Mouse (Mus musculus) regulatory T cell (primary cell): ENCODE results near the gene Ypel2.

Source experiments
- in situ Hi-C: fragments of 300-600 bp; cut with MboI, MseI; formaldehyde crosslinking; loops from one replicate; pipeline ENCODE4 v1.15.1; 2025; ENCODE audit warnings: high pct_unique_total_duplicates

The Ypel2 gene

DNA sequence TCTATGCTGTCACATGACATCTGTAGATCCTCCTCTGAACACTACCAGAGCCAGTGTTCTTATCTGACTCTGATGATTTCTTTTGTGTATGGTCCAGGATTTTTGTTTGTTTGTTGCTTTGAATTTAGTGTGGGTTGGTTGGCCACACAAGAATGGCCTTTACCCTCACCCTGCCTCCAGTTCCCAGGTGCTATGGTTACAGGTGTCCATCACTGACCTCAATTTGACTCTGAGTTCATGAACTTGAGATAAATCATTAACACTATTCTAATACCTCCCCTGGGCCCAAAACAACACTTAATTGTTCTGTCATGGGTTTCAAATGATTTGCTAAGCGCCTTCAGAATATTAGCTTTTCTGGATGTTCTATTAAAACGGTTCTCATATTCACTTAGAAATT is 61.3 kb downstream of the Ypel2 start:
- in situ Hi-C loops, result no loop called here

DNA sequence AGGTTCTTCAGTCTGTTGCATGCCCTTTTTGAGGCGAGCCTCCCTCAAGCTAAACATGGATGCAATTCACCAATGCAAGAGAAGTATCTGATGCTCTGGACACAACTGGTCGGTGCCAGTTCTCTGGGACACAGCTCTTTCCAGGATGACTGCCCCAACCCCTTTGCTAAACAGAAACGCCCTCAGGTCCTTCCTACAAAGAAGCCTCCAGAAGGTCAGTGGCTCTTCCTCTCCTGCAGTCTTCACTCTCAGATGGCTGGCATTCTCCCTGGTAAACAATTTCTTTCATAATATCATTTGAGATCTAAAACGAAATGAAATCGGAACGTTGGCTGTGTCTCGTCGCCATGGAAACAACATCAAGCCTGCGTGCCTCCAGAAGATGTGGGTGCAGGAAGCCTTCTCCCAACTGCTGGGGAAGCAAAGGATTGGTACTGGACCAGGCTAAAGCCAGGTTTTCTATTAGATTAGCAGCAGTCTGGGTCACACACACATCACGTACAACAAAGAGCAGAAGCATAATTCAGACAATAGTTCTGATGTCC is 62.8 kb downstream of the Ypel2 start:
- in situ Hi-C loops, result no loop called here

DNA sequence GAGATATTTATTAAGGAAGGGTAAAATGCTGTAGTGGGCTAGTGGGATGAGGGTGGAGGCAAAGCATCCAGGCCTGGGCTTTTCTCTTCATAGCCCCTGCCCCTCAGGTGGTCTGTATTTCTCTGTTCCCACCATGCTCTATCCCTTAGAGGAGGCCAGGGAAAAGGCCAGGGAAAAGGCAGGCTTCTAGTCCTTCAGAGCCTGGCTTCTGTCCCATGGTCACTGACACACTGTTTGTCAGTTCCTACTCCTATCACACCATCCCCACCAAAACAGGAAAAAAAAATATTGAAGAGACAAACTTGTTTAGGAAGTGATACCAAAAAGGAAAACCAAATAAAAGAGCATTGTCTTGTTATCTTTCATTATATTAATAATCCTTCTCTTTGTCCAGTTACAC is 63.5 kb downstream of the Ypel2 start:
- in situ Hi-C loops, result no loop called here

DNA sequence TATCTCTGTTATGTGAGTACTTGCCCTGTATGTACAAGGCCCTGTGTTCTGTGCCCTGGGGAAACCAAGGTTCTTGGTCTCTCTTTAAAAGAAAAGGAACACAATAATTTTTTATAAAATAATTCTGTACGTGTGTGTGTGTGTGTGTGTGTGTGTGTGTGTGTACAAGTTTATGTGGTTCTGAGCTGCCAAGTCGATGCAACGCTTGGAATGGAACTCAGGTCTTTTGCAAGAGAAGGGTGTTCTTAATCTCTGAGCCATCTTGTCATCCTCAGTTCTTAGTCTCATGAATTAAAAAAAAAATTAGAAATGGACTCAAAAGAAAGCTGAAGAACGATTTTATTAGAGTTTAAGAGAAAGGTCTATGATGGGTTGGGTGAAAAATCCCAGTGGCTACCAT is 64.0 kb downstream of the Ypel2 start:
- in situ Hi-C loops, result no loop called here

DNA sequence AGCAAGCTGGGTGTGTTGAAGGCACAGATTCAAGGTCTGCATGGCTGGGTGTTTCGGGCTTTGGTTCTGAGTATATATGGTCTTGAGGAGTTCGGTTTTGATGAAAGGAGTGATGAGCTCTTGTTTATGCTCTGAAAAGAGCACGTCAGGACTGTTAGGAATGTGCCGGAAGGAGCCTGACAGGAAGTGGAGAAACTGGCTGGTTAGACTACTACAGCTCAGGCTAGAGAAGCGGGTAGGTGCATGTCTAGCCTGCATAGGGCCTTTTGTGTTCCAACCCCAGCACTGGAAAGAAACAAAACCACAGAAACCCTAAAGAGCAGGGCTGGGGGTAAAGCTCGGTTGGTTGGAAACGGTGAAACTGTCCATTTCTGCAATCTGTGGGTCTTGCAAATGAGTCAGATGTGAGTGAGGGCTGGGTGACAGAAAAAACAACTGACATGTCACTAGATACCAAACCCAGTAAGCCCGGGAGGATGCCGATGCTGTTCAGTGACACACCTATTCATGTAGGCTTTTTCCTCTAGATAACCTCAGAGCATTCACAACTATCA is 68.3 kb downstream of the Ypel2 start:
- in situ Hi-C loops, result no loop called here

DNA sequence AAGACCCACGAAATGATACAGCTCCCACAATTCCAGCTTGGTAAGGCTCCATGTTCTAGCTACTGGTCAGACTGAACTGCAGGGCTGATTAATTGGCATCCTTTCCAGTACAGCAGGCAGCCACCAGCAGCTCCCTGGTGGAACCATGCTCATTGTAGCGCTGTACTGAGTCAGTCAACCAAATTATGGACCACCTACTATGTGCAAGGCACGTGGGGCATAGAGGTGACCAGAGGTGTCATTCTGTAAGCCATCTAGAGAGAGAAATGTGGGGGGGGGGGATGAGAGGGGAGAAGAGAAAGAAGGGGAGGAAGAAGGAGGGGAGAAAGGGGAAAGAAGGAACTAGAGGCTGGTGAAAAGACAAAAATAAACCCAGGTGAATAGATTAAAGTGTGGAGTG is 68.9 kb downstream of the Ypel2 start:
- in situ Hi-C loops, result no loop called here

DNA sequence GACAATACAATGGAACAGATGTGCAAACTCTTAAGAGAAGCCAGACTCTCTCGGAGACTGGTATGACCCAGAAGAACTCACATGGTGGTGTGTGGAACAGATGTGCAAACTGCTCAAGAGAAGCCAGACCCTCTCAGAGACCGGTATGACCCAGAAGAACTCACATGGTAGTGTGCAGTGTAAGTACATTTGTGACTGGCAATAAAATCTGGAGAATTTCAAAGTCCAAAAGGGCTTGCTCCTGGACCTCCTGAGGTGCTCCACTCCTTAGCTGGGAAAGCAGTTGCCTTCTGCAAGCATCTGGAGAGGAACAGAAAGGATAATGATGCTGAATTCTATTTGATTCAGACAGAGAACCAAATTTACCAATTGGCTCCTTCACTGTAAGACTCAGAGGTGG is 69.9 kb downstream of the Ypel2 start:
- in situ Hi-C loops, result no loop called here

DNA sequence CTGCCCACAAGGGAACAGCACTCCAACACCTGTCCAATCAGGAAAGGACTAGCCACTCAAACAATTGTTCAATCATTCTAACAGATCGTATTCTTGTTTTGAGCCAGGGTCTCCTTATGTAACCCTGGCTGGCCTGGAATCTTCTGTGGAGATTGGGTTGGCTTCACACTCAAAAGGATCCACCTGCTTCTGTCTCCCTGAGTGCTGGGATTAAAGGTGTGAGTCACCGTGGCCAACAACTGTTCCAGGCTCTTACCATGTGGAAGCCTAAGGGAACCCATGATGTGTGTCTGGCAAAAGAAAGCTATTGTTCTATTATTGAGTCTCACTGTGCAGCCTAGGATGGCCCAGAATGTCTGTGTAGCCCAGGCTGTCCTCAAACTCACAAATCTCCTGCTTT is 71.5 kb downstream of the Ypel2 start:
- in situ Hi-C loops, result no loop called here

DNA sequence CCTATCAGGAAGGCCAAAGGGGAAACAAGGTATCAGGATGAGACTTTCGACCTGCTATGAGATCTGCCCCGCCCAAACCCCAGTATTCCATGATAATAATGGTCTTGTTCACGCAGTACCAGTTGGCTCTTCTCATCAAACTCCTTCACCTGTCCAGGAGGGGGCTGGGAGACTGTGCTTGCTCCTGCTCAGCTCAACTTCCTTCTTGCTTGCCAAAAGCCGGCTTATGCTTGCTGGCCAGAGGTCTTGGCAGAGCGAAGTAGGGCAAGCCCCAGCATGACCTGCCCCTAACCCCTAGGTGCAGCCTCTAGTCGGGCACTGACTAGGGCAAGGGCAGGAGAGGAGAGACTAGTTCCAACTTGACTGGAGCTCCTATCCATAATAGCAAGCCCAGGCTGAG is 72.2 kb downstream of the Ypel2 start:
- in situ Hi-C loops, result no loop called here

DNA sequence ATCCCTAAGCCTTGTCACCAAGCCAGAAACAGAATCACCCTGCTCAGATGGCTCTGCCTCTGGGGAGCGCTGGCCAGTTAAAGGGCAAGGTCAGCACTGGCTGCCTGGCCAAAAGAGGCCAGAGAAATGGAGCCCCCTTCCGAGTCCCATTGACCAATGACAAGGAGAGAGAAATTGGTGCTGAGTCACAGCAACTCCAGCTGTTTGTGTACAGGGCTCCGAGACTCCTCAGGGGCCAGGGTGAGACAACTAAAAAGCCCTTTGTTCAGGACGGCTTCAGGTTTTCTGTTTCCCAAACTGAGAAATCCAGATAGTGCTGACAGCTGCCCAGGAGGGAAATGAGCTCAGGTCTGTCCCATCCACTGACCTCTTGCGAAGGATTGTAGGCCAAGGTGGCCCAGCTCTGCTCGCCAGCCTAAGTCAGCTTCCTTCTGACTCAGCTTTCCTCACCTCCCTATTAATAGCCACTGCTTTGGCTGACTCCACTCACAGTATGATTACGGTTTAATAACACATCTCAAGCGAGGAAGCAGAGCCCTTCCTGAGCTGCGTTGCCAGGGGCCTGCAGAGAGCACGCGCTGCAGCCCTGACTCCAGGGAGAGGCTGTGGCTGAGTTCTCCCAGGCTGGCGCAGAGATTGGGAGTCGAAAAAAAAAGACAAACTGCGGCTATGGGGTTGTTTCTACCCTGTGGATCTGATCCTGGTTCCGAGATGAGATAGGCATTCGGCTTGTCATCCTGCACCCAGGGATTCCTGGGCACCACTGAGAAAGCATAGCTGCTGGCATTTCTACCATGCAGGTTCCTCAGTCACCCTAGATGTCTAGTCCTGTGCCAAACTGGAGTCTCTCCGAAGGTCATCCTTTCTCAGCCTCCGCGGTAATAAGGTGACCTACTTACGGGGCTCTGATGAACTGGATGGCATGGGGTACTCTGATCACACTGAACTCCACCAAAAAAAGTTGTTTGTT is 73.1 kb downstream of the Ypel2 start:
- in situ Hi-C loops, result no loop called here

DNA sequence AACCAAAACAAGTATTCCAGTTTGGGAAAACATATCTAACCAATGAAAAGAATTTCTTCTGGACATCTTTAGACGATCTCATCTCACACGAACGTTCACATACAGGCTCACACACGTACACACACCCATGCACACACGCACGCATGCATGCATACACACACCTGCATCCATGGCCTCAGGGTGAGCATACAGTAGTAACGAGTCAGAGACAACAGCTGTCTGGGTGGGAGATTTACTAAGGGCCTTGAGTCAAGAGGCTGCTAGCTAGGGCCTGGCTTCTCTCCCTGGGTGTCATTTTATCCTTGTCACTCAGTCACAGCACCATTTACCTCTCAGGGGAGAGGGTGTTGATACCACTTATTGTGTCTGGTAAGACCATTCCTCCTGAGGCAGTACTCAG is 74.0 kb downstream of the Ypel2 start:
- in situ Hi-C loops, result no loop called here

DNA sequence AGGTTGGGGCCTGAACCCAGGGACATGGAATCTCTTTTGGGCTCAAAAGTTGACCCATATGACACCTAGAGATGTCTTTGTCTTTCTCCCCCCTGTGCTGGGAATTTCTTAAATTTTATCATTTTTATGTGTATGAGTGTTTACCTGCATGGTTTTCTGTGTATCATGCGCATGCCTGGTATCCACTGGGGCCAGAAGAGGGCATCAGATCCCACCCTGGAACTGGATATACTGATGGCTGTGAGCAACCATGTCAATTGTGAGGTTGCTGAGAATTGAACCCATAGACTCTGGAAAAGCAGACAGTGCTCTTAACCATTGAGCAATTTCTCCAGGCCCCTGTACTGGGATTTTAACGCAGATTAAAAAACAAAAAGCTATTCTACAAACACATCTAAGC is 76.0 kb downstream of the Ypel2 start:
- in situ Hi-C loops, result no loop called here

DNA sequence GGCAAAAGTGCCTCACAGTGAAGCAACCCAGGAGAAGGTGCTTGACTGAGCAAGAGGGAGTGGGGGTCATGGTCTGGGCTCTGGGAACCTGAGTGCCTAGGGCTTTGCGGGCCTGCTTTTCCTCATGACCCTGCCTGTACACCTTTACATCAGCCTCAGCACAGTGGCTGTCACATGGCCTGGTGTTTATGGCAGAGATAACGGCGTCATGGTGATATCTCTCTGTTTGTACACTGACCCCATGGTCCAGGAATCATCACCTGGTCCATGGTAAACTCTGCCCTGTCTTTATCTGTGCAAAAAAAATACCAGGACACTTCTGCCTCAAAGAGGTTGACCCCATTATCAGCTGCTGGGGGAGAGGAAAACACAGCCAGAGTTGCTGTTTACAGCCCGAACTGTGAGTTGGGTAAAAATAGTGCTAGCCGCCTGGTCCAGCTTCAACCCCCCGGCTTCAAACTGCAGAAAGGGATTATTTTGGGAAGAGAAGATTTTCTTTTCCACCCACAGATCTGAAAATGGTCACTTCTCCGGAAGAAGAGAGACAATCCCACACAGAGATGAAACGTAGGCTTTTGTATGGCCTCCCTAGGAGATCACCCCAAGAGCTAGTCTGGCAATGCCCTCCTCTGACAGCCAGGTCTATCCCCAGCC is 76.8 kb downstream of the Ypel2 start:
- in situ Hi-C loops, result no loop called here

DNA sequence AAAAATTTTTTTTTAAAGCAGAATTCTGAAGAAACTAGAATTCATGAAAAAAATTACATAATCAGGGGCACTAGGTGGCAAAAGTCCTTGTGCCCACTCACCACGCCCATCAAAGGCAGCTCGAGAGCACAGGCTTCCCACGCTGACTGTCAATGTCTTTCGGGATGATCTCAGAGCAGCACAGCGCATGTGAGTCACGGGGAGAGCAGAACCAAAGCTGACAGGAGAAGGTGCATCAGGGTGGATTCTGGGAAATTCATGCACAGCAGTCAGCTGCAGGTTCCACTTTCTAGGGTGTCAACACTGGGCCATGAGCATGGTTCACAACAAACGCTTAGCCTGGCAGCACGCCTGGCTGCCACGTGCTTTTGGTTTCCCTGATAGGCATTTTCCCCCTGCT is 79.2 kb downstream of the Ypel2 start:
- in situ Hi-C loops, result no loop called here

DNA sequence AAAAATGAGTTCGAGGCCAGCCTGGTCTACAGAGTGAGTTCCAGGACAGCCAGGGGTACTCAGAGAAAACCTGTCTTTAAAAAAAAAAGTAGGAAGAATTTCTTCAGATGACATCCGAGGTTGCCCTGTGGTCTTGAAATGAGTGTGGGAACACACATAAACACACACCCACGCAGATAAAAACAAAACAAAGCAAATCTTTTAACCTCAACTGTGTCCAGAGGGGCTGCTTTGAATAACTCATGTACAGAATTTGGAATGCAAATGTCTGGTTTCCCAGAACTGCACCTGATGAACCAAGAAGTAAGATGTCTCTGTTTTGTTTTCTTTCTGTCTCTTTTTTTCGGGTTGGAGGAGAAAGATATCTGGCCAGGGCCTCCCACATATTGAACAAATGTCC is 83.3 kb downstream of the Ypel2 start:
- in situ Hi-C loops, result no loop called here

DNA sequence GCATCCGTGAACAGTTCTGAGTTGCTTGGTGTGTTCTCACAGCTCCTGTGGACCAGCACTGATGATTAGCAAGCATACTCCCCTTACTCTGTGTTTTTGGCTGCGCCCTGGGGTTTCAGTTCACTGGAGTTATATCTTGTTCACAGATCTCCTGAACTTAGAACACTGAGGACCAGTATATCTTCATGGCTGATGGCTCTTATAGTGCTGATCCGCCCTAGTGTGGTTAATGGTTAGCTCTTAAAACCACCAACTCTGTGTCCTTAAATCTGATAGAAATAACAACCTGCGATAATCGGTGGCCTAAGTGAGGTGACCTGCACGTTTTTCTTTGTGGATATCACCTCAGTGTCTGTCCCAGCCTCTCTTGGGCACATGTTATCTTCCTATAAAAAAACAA is 84.5 kb downstream of the Ypel2 start:
- in situ Hi-C loops, result loop anchor here (5.0 to 10.0 kb wide), 2 partner anchors 63 to 1086 kb away; no protein-coding TSS in a partner anchor

DNA sequence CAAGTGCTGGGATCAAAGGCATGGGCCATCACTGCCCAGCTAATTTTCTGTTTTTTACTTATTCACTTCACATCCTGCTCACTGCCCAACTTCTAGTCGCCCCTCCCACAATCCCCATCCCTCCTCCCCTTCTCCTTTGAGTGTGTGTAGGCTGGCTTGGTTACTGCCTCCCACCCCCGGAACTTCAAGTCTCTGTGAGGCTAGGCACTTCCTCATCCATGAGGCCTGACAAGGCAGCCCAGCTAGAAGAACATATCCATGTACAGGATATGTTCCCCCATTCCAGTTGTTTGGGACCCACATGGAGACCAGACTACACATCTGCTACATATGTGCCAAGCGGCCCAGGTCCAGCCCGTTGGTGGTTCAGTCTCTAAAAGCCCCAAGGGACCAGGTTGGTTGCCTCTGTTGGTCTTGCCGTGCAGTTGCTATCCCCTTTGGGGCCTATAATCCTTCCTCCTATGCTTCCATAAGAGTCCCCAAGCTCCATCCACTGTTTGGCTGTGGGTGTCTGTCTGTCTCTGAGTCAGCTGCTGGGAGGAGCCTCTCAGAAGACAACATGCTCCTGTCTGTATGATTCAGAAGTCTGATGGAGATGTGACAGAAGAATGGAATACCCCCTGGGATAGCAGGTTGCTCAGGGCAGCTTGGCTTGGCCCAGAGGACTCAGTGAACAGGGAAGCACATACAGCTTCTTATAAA is 85.5 kb downstream of the Ypel2 start:
- in situ Hi-C loops, result loop anchor here (5.0 to 10.0 kb wide), 2 partner anchors 64 to 1087 kb away; no protein-coding TSS in a partner anchor

DNA sequence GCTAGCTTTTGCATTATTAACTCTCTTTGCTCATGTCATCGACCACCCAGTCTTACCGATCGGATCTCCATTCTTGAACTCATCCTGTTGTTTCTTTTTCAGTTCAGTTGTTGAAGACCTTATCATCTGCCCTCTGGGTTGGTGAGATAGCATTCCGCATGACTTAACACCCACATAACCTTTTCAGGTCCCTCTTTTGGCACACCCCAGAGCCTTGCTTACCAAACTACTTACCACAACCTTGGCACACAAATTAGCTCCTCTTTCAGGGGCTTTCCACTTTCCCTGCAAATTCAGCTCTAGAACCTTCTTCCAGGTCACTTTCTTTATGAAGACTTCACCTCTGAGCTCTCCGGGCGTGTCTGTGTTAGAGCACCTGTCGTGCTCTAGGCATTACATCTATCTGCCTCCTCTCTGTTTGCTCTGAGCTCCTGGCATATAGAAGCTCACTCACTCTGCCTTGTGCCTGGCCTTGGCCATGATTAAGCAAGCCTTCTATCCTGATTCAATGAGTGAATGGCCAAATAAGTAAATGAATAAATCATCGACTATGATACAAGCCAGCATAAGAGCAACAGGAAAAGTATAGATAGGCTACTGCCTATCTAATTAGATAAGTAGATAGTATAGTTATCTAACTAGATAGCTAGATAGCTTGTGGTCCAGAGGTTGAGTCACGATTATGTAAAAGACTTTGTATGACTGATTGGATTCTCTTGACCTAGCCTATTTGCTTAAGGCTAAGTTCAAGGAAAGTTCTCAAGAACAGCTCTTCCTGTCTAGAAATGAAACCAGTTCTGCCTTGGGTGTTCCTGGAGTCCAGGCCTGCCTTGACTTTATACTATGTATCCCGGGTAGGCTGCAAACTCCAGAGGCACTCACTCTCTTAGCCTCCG is 86.5 kb downstream of the Ypel2 start:
- in situ Hi-C loops, result loop anchor here (5.0 to 10.0 kb wide), 2 partner anchors 65 to 1088 kb away; no protein-coding TSS in a partner anchor

DNA sequence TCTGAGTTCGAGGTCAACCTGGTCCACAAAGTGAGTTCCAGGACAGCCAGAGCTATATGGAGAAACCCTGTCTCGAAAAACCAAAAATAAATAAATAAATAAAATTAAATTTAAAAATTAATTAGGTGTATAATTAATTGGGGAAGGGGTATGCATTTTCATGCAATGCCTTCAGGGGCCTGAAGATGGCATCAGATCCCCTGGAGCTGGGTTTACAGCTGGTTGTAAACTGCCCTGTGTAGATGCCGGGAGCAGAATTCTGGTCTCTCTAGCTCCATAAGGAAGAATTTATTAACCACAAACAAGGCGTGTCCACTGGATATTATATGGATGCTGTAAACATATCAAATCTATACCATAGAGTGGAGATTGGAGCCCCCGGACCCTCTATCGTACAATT is 87.2 kb downstream of the Ypel2 start:
- in situ Hi-C loops, result loop anchor here (5.0 to 10.0 kb wide), 2 partner anchors 66 to 1089 kb away; no protein-coding TSS in a partner anchor

DNA sequence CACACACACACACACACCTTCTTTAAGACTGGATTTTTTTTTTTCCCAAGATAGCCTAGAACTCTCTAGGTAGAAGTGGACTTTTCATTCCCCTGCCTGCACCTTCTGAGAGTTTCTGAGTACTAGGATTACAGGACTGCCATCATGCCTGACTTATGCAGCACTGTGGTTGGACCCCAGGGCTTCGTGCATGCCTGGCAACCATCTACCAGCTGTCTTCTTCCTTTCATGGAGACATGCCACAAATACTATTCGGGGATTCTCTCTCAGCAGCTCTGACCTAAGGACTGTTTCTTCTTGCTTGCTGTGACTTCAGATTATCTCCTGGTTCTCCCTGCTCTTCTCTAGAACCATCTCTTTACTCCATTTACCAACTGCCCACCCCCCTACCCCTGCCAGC is 88.2 kb downstream of the Ypel2 start:
- in situ Hi-C loops, result loop anchor here (5.0 to 10.0 kb wide), 2 partner anchors 67 to 1090 kb away; no protein-coding TSS in a partner anchor
